Mouse (Mus musculus) thymus, adult 2 months (tissue): ENCODE measurements around the gene 1700123O20Rik. TPM values are rescaled to one million over a fixed set of nuclear protein-coding genes. Genes with fewer than 3 reads are reported as not detected.

Experiments
- DNase-seq: peaks from one replicate; pipeline ENCODE4 v3.0.0; 2021
- H3K27ac ChIP-seq: fragments of 200-500 bp; 2 replicates; pipeline ENCODE4 v1.5.1; 2012; ENCODE audit warnings: low read length, control low read depth; ENCODE audit not compliant: control insufficient read depth, insufficient read depth
- H3K27me3 ChIP-seq: fragments of 200-500 bp; 2 replicates; pipeline ENCODE4 v1.6.1; 2012; ENCODE audit warnings: mild to moderate bottlenecking, low read length, moderate library complexity, mixed read lengths; ENCODE audit not compliant: control insufficient read depth, insufficient read depth
- H3K36me3 ChIP-seq: fragments of 200-500 bp; 2 replicates; pipeline ENCODE4 v1.6.1; 2012; ENCODE audit warnings: mild to moderate bottlenecking, low read length, moderate library complexity; ENCODE audit not compliant: control insufficient read depth, insufficient read depth
- H3K4me1 ChIP-seq: fragments of 200-500 bp; replicated peaks from 2 replicates; pipeline ENCODE4 v1.6.1; 2012; ENCODE audit warnings: low read length; ENCODE audit not compliant: control insufficient read depth, insufficient read depth
- H3K4me3 ChIP-seq: fragments of 200-500 bp; 2 replicates; pipeline ENCODE4 v1.5.1; 2012; ENCODE audit warnings: mild to moderate bottlenecking, low read length, control low read depth, moderate library complexity; ENCODE audit not compliant: control insufficient read depth, insufficient read depth
- CTCF ChIP-seq: fragments of 200-500 bp; IDR thresholded peaks from 2 replicates; pipeline ENCODE4 v1.5.1; 2012; ENCODE audit warnings: mild to moderate bottlenecking, control low read depth, low read length, moderate library complexity, borderline replicate concordance; ENCODE audit not compliant: control insufficient read depth, poor library complexity, insufficient read depth; ENCODE audit errors: extremely low read depth
- POLR2A ChIP-seq: fragments of 200-500 bp; IDR thresholded peaks from 2 replicates; pipeline ENCODE4 v1.6.1; 2012; ENCODE audit warnings: mild to moderate bottlenecking, low read length, control low read depth, moderate library complexity; ENCODE audit not compliant: control insufficient read depth, poor library complexity, insufficient read depth; ENCODE audit errors: extremely low read depth
- WGBS: fragments of 180-500 bp; shearing (Covaris S2); methylation state at CpG from one replicate; pipeline ENCODE4 v1.1.7; 2018; 5-methylcytosine and 5-hydroxymethylcytosine counted together
- polyA plus RNA-seq: library from polyadenylated mRNA; depleted of rRNA; stranded (reverse); fragments of >200 nt; gene quantifications from 2 replicates; pipeline ENCODE4 v1.2.3, GENCODE M21; 2012

Gene 1700123O20Rik
- polyA plus RNA-seq, 1 experiment = 80.2 TPM

DNA sequence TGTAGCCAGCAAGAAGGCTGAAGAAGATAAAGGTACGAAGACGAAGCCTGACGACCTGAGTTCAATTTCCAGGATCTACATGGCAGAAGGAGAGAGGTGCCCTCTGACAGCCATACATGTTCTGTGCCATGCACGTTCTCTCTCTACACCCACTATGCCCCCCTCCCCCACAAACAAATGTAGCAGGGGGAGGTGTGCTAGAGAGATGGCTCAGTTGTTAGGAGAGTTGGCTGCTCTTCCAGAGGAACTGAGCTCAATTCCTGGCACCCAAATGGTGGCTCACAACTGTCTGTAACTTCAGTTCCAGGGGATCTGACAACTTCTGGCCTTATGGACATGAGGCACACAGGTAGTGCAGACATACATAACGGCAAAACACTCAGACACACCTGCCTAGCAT is 9.7 kb upstream of the 1700123O20Rik start:
- no peaks in the 10 kb centered on the region; the same call in 1 of the 2 replicates for H3K4me1 ChIP-seq
- no peaks in the 10 kb centered on the region for H3K27me3 ChIP-seq
- WGBS = 97% methylated on average over 5 of the region's 5 CpGs
- no peak for DNase-seq
- no peak for TF ChIP-seq POLR2A
- no peak for TF ChIP-seq CTCF
- peaks cover 67% of the 10 kb centered on the region for H3K36me3 ChIP-seq
- H3K27ac ChIP-seq = no peak overlapping the region
- H3K4me3 ChIP-seq = no peak overlapping the region

DNA sequence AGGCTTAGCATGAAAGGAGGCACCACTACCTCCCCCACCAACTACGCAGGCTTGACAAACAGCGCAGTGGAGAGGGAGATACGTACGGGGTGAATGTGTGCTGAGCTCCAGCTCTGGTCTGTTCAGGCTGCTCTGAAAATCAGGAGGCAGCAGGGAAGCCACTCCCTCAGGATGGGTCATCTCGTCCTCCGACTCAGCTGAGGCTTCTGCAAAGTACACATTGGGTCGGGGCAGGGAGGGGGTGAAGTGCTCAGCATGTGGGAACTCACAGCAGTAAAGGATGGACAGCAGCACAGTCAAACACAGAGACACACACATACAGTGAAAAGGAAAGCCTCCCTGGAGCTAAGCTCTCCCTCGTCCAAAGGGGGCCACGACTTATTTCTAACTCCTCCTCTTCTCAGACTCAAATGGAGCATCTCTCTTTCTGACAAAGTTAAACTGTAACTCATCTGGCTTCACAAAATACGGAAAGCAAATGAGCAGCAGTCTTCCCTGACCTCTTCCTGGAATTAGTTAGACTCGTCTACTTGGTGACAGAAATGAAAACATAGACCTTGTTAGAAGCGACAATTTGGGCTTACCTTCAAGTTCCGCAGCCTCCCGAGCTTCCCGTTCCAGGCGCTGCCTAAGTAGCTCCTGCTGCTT is 7.2 kb upstream of the 1700123O20Rik start:
- no peak for DNase-seq
- no peaks in the 10 kb centered on the region for H3K27me3 ChIP-seq
- TF ChIP-seq CTCF (no peak), POLR2A (no peak)
- H3K4me1 ChIP-seq = peaks cover 3% of the 10 kb centered on the region
- WGBS = 96% methylated on average over 16 of the region's 16 CpGs
- H3K27ac ChIP-seq = no peak overlapping the region
- H3K36me3 ChIP-seq = peaks cover 69% of the 10 kb centered on the region
- H3K4me3 ChIP-seq = no peak overlapping the region

DNA sequence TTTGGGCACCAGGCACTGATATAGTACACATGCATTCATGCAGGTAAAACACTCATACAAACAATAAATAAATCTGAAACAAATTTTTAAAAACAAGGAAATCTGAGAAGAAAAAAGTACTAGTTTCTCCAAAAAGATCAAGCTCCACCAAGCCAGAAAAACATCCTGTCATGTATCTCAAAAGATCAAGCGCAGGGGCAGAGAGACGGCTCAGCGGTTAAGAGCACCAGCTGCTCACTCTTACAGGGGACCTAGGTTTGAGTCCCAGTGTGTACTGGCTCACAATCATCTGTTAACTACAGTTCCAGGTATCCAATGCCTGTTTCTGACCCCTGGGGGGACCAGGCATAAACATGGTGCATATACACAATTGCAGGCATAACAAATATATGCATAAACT is 3.6 kb upstream of the 1700123O20Rik start:
- Histone ChIP-seq H3K4me3 (no peak overlapping the region), H3K27ac (no peak overlapping the region), H3K4me1 (peaks cover 3% of the 10 kb centered on the region; the same call in 1 of the 2 replicates), H3K36me3 (peaks cover 38% of the 10 kb centered on the region), H3K27me3 (no peaks in the 10 kb centered on the region)
- WGBS = 67% methylated on average over 3 of the region's 3 CpGs
- TF ChIP-seq POLR2A = no peak
- no peak for TF ChIP-seq CTCF
- peak; percentile 27 for DNase-seq

DNA sequence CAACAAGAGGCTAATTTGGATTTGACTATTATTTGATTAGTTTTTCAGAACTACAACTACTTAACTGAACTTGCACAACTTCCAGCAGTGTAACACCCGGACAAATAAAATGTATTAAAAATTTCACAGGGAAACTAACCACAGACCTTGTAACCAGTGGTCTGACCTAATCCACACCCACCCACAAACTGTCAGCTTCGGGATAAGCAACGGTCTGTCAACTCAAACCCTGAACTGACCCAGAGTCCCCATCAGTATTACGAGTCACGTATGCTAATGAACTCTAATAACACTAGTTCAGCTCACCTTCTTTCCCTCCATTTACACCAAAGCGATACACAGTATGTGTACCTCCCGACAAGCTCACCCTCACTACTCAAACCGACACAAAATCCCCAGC is 545 bp upstream of the 1700123O20Rik start:
- H3K4me1 ChIP-seq = peaks cover 3% of the 10 kb centered on the region; the same call in 1 of the 2 replicates
- H3K36me3 ChIP-seq = peaks cover 22% of the 10 kb centered on the region
- no peak overlapping the region; the same call in 1 of the 2 replicates for H3K4me3 ChIP-seq
- no peaks in the 10 kb centered on the region for H3K27me3 ChIP-seq
- DNase-seq = no peak
- no peak overlapping the region for H3K27ac ChIP-seq
- TF ChIP-seq POLR2A (no peak), CTCF (no peak)
- WGBS = 3% methylated on average over 8 of the region's 8 CpGs

DNA sequence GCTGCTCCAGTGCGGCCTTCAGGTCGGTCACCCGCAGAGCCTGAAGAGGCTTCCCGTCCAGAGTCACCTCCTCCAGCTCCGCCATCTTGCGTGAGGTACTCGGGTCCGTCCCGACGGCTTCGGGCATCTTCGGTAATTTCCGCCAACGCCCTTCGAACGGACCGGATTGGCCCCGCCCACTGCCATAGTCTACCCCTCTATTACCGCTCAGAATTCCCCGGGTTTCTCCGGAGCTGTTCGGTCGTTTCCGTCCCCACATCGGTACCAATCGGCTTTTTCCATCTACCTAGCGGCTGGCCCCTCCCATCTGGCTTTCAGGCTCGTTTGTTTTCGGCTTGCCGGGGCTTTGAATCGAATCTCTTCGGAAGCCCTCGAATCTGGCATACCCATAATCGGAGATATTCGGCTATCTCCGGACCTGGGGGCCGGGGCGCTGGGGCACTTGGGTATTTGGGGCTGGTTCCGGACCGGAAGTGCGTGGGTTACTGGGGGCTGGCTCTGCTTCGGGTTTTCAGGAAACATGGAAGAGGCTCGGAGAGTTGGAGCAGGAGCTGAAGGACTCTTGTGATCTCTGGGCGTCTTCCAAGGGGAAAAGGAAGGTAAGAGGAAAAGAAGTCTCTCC is 617 bp downstream of the 1700123O20Rik start, which contains the start of gene Acin1:
Gene Acin1 (minus strand): TSS at position 410 of the 622 bp plus-strand sequence.
- H3K4me1 ChIP-seq = peaks cover 3% of the 10 kb centered on the region; the same call in 1 of the 2 replicates
- H3K27me3 ChIP-seq = no peaks in the 10 kb centered on the region
- DNase-seq = peak; percentile 100
- peak within 1 kb of the TSS; percentile 74 for H3K27ac ChIP-seq
- H3K36me3 ChIP-seq = peaks cover 28% of the 10 kb centered on the region
- peak within 1 kb of the TSS; percentile 94 for H3K4me3 ChIP-seq
- under 1% methylated on average over 44 of the region's 44 CpGs for WGBS
- TF ChIP-seq CTCF (peak; percentile 54; the same call in 1 of the 2 replicates), POLR2A (peak; percentile 90)

DNA sequence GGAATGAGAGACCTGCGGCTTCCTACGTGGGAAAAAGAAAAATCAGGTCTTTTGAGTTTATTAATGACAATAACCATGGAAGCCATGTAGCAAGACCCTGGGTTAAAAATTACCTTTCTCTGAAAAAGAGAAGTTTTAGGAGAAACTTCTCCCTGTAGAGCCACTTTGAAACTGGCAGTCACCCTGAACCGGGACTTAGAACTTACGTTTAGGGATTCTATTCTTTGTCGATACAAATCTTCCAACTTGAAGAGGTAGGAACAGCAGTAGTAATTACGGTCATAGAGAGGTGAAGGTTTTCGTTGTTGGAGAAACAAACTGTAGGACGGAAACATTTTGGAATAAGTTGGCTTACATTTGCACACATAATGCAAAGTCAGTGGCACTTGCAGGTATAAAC is 1.2 kb downstream of the 1700123O20Rik start:
- Histone ChIP-seq H3K36me3 (peaks cover 28% of the 10 kb centered on the region), H3K4me1 (peaks cover 3% of the 10 kb centered on the region; the same call in 1 of the 2 replicates), H3K27me3 (no peaks in the 10 kb centered on the region), H3K27ac (0 out of 2 replicates have a peak overlapping the region, but pooled peaks have one; percentile 36), H3K4me3 (peak overlapping the region; percentile 83)
- WGBS = 1% methylated on average over 8 of the region's 8 CpGs
- no peak for DNase-seq
- TF ChIP-seq POLR2A (no peak), CTCF (no peak)
